Mouse (Mus musculus) fat pad, adult 2 months (tissue): Measurements from ENCODE around the gene Vmn1r3.
"Not testable (repeated sequence)": the region's sequence is repeated elsewhere in the genome, so short reads cannot be mapped to it uniquely, and the experiment has no call there.

Experiments used
- DNase-seq: peaks from one replicate; pipeline ENCODE4 v3.0.0-alpha.2; 2011; ENCODE audit warnings: low read depth, low spot score; ENCODE audit errors: extremely low read depth

Gene Vmn1r3

DNA sequence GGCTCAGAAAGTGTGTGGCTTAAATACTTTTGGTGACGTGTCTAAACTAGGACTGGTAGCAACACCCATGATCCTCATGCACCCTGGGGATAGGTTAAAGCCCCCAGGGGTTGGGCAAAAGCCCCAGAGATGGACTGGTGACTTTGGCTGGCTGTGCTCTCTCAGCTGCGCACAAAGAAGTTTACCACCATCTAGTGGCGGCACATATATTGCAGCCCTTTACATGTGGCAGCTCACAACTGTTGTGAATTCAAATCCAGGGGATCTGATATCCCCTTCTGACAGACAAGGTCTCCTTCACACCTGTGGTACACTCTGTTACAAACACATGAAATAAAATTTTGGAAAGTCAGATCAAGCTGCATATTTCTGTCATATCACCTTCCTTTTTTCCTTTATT lies 37.2 kb downstream of the Vmn1r3 start:
- not testable (repeated sequence) for DNase-seq
